Mouse (Mus musculus) forebrain, embryonic 15.5 days (tissue): ENCODE data around the gene Bet1l. TPM values are rescaled to one million over a fixed set of nuclear protein-coding genes. Genes with fewer than 3 reads are reported as not detected.

Source experiments
- ATAC-seq: fragments of 200-750 bp; cut with Nextera tagmentation; replicated peaks from 2 replicates; pipeline ENCODE4 v1.8.0; 2017; ENCODE audit warnings: mild to moderate bottlenecking, moderate TSS enrichment, moderate library complexity
- H3K27ac ChIP-seq: fragments of 300-500 bp; sonication (generic); replicated peaks from 2 replicates; pipeline ENCODE4 v1.5.1; 2015; ENCODE audit warnings: mild to moderate bottlenecking, inconsistent platforms
- H3K27me3 ChIP-seq: fragments of 300-500 bp; sonication (generic); 2 replicates; pipeline ENCODE4 v1.6.1; 2015; ENCODE audit warnings: inconsistent platforms
- H3K36me3 ChIP-seq: fragments of 300-500 bp; sonication (generic); 2 replicates; pipeline ENCODE4 v1.6.1; 2015; ENCODE audit warnings: mild to moderate bottlenecking, inconsistent platforms
- H3K4me1 ChIP-seq: fragments of 300-500 bp; sonication (generic); 2 replicates; pipeline ENCODE4 v1.6.1; 2015; ENCODE audit warnings: inconsistent platforms
- H3K4me2 ChIP-seq: fragments of 300-500 bp; sonication (generic); replicated peaks from 2 replicates; pipeline ENCODE4 v1.6.1; 2015; ENCODE audit warnings: mild to moderate bottlenecking, inconsistent platforms
- H3K4me3 ChIP-seq: fragments of 300-500 bp; sonication (generic); 2 replicates; pipeline ENCODE4 v1.5.1; 2015; ENCODE audit warnings: mild to moderate bottlenecking, inconsistent platforms
- H3K9ac ChIP-seq: fragments of 300-500 bp; sonication (generic); replicated peaks from 2 replicates; pipeline ENCODE4 v1.6.1; 2015; ENCODE audit warnings: mild to moderate bottlenecking, inconsistent platforms
- H3K9me3 ChIP-seq: fragments of 300-500 bp; sonication (generic); 2 replicates; pipeline ENCODE4 v1.6.1; 2016; ENCODE audit warnings: inconsistent platforms
- WGBS: fragments of 180-500 bp; shearing (Covaris S2); methylation state at CpG from one replicate; pipeline ENCODE4 v1.1.7; 2015; ENCODE audit warnings: mixed read lengths; 5-methylcytosine and 5-hydroxymethylcytosine counted together
- polyA plus RNA-seq: library from polyadenylated mRNA; unstranded; fragments of >200 nt; fragmentation: Nextera tagmentation; extraction: Ambion mirVana; gene quantifications from 2 replicates; pipeline ENCODE4 v1.2.1, GENCODE M21; 2015

The Bet1l gene
- polyA plus RNA-seq, 1 experiment from 2014 or later, result 46.9 TPM

- peak within 1 kb of the TSS; percentile 78 for H3K9ac ChIP-seq
- peak within 1 kb of the TSS; percentile 86 for H3K4me2 ChIP-seq
- peak within 1 kb of the TSS; percentile 68 for H3K4me3 ChIP-seq
- peaks cover 32% of the 10 kb centered on the region for H3K4me1 ChIP-seq
- peak within 1 kb of the TSS; percentile 92 for H3K27ac ChIP-seq
- H3K9me3 ChIP-seq, result no peaks in the 10 kb centered on the region
- peaks cover 38% of the 10 kb centered on the region for H3K36me3 ChIP-seq
- no peaks in the 10 kb centered on the region for H3K27me3 ChIP-seq
- peak; percentile 75 for ATAC-seq
- WGBS, result 2% methylated on average over 51 of the region's 51 CpGs
Measured at GRCm38 (mm10) chr7:140855860-140856784, 1.3 kb downstream of the Bet1l start, which contains the start of gene Gm45785. TSS of gene Gm45785 (minus strand) at chr7:140856331.

DNA sequence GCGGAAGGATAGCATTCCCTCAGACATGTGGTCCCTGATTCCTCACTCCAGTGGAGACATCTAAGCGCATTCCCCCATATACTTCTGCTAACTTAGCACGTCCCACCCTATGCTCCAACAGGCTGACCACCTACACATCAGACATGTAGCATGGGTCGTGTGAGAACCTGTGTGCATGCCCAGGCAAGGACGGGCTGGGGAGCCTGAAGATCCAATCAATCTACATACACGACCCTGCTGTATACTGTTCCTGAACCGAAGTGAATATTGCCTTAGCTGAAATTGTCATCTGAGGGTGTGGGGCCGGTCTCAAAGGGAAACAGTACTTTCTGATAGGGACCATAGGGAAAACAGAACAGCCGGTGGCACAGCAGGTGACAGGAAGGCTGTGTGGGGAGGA, 2.2 kb downstream of the Bet1l start:
- H3K9ac ChIP-seq, result peak overlapping the region; percentile 78
- no peak for ATAC-seq
- no peaks in the 10 kb centered on the region for H3K9me3 ChIP-seq
- peak overlapping the region; percentile 86 for H3K4me2 ChIP-seq
- WGBS, result 79% methylated on average over 9 of the region's 9 CpGs
- peak overlapping the region; percentile 68 for H3K4me3 ChIP-seq
- peaks cover 32% of the 10 kb centered on the region for H3K36me3 ChIP-seq
- H3K27me3 ChIP-seq, result no peaks in the 10 kb centered on the region
- H3K4me1 ChIP-seq, result peaks cover 32% of the 10 kb centered on the region
- H3K27ac ChIP-seq, result no peak overlapping the region

GRCm38 (mm10) chr7:140854483-140854882, 2.9 kb downstream of the Bet1l start:
- no peak for ATAC-seq
- Histone ChIP-seq H3K4me2 (no peak overlapping the region), H3K27ac (no peak overlapping the region), H3K9me3 (no peaks in the 10 kb centered on the region), H3K9ac (no peak overlapping the region), H3K36me3 (peaks cover 29% of the 10 kb centered on the region), H3K4me3 (no peak overlapping the region), H3K27me3 (no peaks in the 10 kb centered on the region), H3K4me1 (peaks cover 29% of the 10 kb centered on the region)
- WGBS, result 93% methylated on average over 18 of the region's 18 CpGs

DNA sequence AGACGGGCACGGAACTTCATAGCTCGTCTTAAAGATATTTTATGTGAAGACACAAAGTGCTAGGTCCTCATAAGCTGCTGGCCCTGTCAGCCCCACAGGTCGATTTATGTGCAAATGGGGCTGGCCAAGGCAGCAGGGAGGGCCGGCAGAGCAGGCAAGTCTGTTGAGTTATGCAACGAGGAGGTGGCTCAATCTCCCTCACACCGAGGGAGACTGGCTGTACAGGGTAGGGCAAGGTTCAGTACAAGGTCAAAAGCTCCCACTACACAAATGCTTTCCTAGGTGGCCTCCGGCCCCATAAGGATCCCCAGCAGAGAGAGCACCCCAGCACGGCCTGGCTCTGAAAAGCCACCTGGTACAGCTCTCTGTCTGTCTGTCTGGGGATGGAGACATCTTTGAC, 4.0 kb downstream of the Bet1l start:
- H3K27ac ChIP-seq, result no peak overlapping the region
- H3K9me3 ChIP-seq, result no peaks in the 10 kb centered on the region
- no peak overlapping the region for H3K4me2 ChIP-seq
- WGBS, result 84% methylated on average over 9 of the region's 9 CpGs
- H3K9ac ChIP-seq, result no peak overlapping the region
- no peak for ATAC-seq
- H3K27me3 ChIP-seq, result no peaks in the 10 kb centered on the region
- H3K4me1 ChIP-seq, result peaks cover 18% of the 10 kb centered on the region
- H3K4me3 ChIP-seq, result no peak overlapping the region
- peaks cover 27% of the 10 kb centered on the region for H3K36me3 ChIP-seq

DNA sequence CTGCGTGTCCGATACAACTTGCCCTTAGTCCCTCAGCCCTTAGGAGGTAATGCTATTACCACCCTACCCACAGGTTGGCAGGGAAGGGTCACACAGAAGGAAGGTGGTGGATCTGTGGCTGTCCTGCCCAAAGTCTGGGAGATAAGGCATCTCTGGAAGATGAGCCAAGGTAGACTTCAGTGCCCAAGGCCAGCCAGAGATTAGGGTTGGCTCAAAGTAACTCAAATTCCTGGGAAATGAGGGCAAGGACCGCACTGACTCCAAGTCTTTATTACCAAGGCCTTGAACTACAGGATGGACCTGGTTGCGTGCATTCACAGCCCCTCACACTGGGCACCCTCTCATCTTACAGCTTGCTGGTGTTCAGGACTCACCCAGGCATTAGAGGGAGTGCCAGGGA, 5.5 kb downstream of the Bet1l start:
- H3K4me3 ChIP-seq, result no peak overlapping the region
- no peaks in the 10 kb centered on the region for H3K27me3 ChIP-seq
- 93% methylated on average over 4 of the region's 4 CpGs for WGBS
- peaks cover 13% of the 10 kb centered on the region for H3K4me1 ChIP-seq
- H3K27ac ChIP-seq, result no peak overlapping the region
- no peak for ATAC-seq
- H3K36me3 ChIP-seq, result peaks cover 27% of the 10 kb centered on the region
- H3K4me2 ChIP-seq, result no peak overlapping the region
- H3K9me3 ChIP-seq, result no peaks in the 10 kb centered on the region
- no peak overlapping the region for H3K9ac ChIP-seq

- peaks cover 20% of the 10 kb centered on the region for H3K36me3 ChIP-seq
- ATAC-seq, result no peak
- no peaks in the 10 kb centered on the region for H3K9me3 ChIP-seq
- peaks cover 3% of the 10 kb centered on the region; the same call in 1 of the 2 replicates for H3K4me1 ChIP-seq
- H3K27me3 ChIP-seq, result no peaks in the 10 kb centered on the region; the same call in 1 of the 2 replicates
- 89% methylated on average over 10 of the region's 10 CpGs for WGBS
- H3K9ac ChIP-seq, result no peak overlapping the region
- H3K27ac ChIP-seq, result no peak overlapping the region
- H3K4me2 ChIP-seq, result no peak overlapping the region
- no peak overlapping the region for H3K4me3 ChIP-seq
Measured at GRCm38 (mm10) chr7:140848591-140848990, 8.8 kb downstream of the Bet1l start.

GRCm38 (mm10) chr7:140847755-140848580, 9.4 kb downstream of the Bet1l start, which contains the start of gene Odf3:
TSS of gene Odf3 (plus strand) at chr7:140847805.
- Histone ChIP-seq H3K9me3 (no peaks in the 10 kb centered on the region), H3K4me1 (peaks cover 3% of the 10 kb centered on the region; the same call in 1 of the 2 replicates), H3K27ac (no peak within 1 kb of the TSS), H3K4me3 (no peak within 1 kb of the TSS), H3K9ac (no peak within 1 kb of the TSS), H3K36me3 (peaks cover 13% of the 10 kb centered on the region), H3K27me3 (no peaks in the 10 kb centered on the region; the same call in 1 of the 2 replicates), H3K4me2 (no peak within 1 kb of the TSS)
- WGBS, result 62% methylated on average over 11 of the region's 11 CpGs
- ATAC-seq, result no peak

DNA sequence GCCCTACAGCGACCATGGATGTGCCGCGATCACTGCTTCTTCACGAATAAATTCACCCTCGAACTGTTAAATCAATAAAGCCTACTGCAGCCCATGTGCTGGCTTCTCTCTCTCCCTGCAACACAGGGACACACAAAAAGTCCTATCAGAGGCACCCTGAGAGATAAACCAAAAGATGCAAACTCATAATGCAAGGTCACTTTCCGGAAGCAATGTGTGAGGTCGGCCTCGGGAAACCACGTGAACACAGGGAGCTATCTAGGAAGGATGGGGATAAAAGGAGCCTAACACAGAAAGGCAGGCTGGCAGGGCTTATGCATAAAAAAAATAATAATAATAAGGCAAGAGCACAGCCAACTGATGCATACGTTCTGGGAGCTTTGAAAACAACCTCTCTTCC, 10.7 kb downstream of the Bet1l start:
- Histone ChIP-seq H3K4me2 (no peak overlapping the region), H3K4me3 (no peak overlapping the region), H3K27ac (no peak overlapping the region), H3K27me3 (peaks cover 3% of the 10 kb centered on the region; the same call in 1 of the 2 replicates), H3K9ac (no peak overlapping the region), H3K36me3 (peaks cover 3% of the 10 kb centered on the region; the same call in 1 of the 2 replicates), H3K9me3 (no peaks in the 10 kb centered on the region), H3K4me1 (peaks cover 3% of the 10 kb centered on the region; the same call in 1 of the 2 replicates)
- no peak for ATAC-seq
- 84% methylated on average over 10 of the region's 10 CpGs for WGBS

DNA sequence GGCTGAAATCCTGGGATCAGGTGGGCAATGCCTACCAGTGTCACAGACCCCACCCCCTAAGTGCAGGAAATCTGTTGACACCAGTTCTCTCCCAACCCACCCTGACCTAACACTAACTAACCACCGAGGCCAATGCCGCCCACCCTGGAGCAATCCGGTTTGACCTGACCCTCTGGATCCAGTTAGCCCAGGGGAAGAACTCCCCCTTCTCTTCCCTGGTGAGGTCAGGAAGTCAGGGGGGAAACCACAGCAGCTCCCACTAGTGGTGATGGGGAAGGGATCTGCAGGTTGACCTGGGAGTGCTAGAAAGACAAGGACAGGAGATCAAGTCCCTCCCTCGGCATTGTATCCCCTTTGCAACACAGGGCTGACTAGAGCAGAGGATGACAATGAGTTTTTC, 11.7 kb downstream of the Bet1l start:
- no peak for ATAC-seq
- no peak overlapping the region for H3K9ac ChIP-seq
- no peak overlapping the region for H3K4me2 ChIP-seq
- no peak overlapping the region for H3K4me3 ChIP-seq
- no peaks in the 10 kb centered on the region for H3K9me3 ChIP-seq
- peaks cover 3% of the 10 kb centered on the region; the same call in 1 of the 2 replicates for H3K4me1 ChIP-seq
- H3K27ac ChIP-seq, result no peak overlapping the region
- peaks cover 3% of the 10 kb centered on the region; the same call in 1 of the 2 replicates for H3K27me3 ChIP-seq
- no peaks in the 10 kb centered on the region for H3K36me3 ChIP-seq
- 75% methylated on average over 4 of the region's 4 CpGs for WGBS

GRCm38 (mm10) chr7:140844905-140845665, 12.3 kb downstream of the Bet1l start, which contains the start of gene Scgb1c1:
TSS of gene Scgb1c1 (plus strand) at chr7:140845547.
- Histone ChIP-seq H3K9ac (no peak within 1 kb of the TSS), H3K4me3 (no peak within 1 kb of the TSS), H3K36me3 (no peaks in the 10 kb centered on the region), H3K27ac (no peak within 1 kb of the TSS), H3K4me1 (peaks cover 3% of the 10 kb centered on the region; the same call in 1 of the 2 replicates), H3K4me2 (no peak within 1 kb of the TSS; the same call in 1 of the 2 replicates), H3K27me3 (peaks cover 3% of the 10 kb centered on the region; the same call in 1 of the 2 replicates), H3K9me3 (no peaks in the 10 kb centered on the region)
- WGBS, result 29% methylated on average over 14 of the region's 14 CpGs
- peak; percentile 85 for ATAC-seq

DNA sequence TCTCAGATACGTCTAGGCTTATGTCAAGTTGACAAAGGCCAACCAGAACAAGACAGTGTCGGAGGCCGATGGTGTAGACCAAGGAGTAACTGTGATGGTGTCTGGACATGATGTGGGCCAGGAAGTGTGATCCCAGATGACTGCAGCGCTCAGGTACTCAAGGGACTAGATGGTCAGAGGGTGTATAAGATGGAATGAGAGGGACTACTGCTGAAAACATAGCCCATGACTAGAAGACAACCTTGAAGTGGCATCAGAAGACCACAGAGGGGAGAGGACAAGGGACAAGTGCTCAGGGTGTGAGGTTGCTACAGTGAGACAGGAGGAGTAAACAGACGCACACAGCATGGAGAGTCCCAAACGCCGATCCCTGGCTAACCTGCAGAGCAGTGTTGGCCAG, 13.6 kb downstream of the Bet1l start:
- Histone ChIP-seq H3K9ac (no peak overlapping the region), H3K27me3 (peaks cover 3% of the 10 kb centered on the region; the same call in 1 of the 2 replicates), H3K36me3 (no peaks in the 10 kb centered on the region), H3K9me3 (no peaks in the 10 kb centered on the region), H3K27ac (no peak overlapping the region), H3K4me3 (no peak overlapping the region), H3K4me2 (no peak overlapping the region), H3K4me1 (peaks cover 5% of the 10 kb centered on the region; the same call in 1 of the 2 replicates)
- ATAC-seq, result no peak
- WGBS, result 87% methylated on average over 7 of the region's 7 CpGs
